Mouse (Mus musculus) Patski (cell line): ENCODE measurements at regions not wholly inside any gene's neighbourhood (a gene's known extent, or its start where the extent isn't known, plus 50 kb on each side); places are given as distances from the start of the nearest gene placed in this dataset.

Experiments
- ATAC-seq: fragments of 100-300 bp; one replicate; pipeline ENCODE4 v1.8.0; 2021
- CTCF ChIA-PET: fragments of 350-600 bp; sonication (Branson Sonifier 250); formaldehyde crosslinking; loops from one replicate; lab custom pipeline; 2022; ENCODE audit warnings: inconsistent platforms; lab: Charles Lee
- POLR2A ChIA-PET: fragments of 350-600 bp; sonication (Branson Sonifier 250); formaldehyde crosslinking; loops from one replicate; lab custom pipeline; 2022; ENCODE audit warnings: antibody characterized with exemption, inconsistent platforms; lab: Charles Lee
- DNase-seq: peaks from one replicate; pipeline ENCODE4 v3.0.0-alpha.2; 2011; ENCODE audit warnings: low read depth, low spot score
- H3K27me3 ChIP-seq: fragments of 371-371 bp; one replicate; pipeline ENCODE4 v1.5.1; 2021
- CTCF ChIP-seq: fragments of 100-300 bp; IDR thresholded peaks from one replicate; pipeline ENCODE4 v1.5.1; 2021
- in situ Hi-C: fragments of 300-500 bp; cut with MboI; formaldehyde crosslinking; loops from 3 replicates; pipeline ENCODE4 v1.11.1; 2018; ENCODE audit warnings: low pct_unique_long_range_greater_than_20kb, mixed read lengths

- ChIA-PET CTCF (no interaction called here), POLR2A (no interaction called here)
- DNase-seq (no peak), ATAC-seq (no peak)
- no peak for TF ChIP-seq CTCF
- in situ Hi-C loops: no loop called here
- H3K27me3 ChIP-seq: peaks cover 9% of the 10 kb centered on the region
Measured at GRCm38 (mm10) chr8:65208791-65209190, 79.4 kb upstream of the BC030870 start.

GRCm38 (mm10) chr8:65206202-65206601 is 76.8 kb upstream of the BC030870 start:
- TF ChIP-seq CTCF: peak; percentile 26
- in situ Hi-C loops: no loop called here

GRCm38 (mm10) chr8:65194656-65195055 is 65.3 kb upstream of the BC030870 start:
- TF ChIP-seq CTCF: no peak
- ATAC-seq (no peak), DNase-seq (no peak)
- in situ Hi-C loops: no loop called here
- ChIA-PET CTCF (no interaction called here), POLR2A (no interaction called here)
- H3K27me3 ChIP-seq: peaks cover 8% of the 10 kb centered on the region

More at GRCm38 (mm10) chr8:65206202-65206601, 76.8 kb upstream of the BC030870 start:
- ChIA-PET POLR2A (no interaction called here), CTCF (no interaction called here)
- peaks cover 3% of the 10 kb centered on the region for H3K27me3 ChIP-seq
- ATAC-seq (no peak), DNase-seq (no peak)

- POLR2A ChIA-PET: no interaction called here
- no peak for ATAC-seq
- H3K27me3 ChIP-seq: peaks cover 8% of the 10 kb centered on the region
- in situ Hi-C loops: no loop called here
- TF ChIP-seq CTCF: no peak
- no peak for DNase-seq
- CTCF ChIA-PET: no interaction called here
Measured at GRCm38 (mm10) chr8:65194231-65194630, 64.9 kb upstream of the BC030870 start.

- peaks cover 15% of the 10 kb centered on the region for H3K27me3 ChIP-seq
- CTCF ChIA-PET: no interaction called here
- POLR2A ChIA-PET: no interaction called here
- no peak for ATAC-seq
- no peak for DNase-seq
- TF ChIP-seq CTCF: no peak
- in situ Hi-C loops: no loop called here
Measured at GRCm38 (mm10) chr8:65182346-65182745, 53.0 kb upstream of the BC030870 start.

GRCm38 (mm10) chr8:65180447-65180846 is 51.1 kb upstream of the BC030870 start:
- DNase-seq (no peak), ATAC-seq (no peak)
- CTCF ChIA-PET: no interaction called here
- in situ Hi-C loops: no loop called here
- POLR2A ChIA-PET: no interaction called here
- H3K27me3 ChIP-seq: peaks cover 15% of the 10 kb centered on the region
- no peak for TF ChIP-seq CTCF
